Mouse (Mus musculus) embryonic facial prominence, embryonic 12.5 days (tissue): Measurements from ENCODE around the gene Atpaf1. TPM values are rescaled to one million over a fixed set of nuclear protein-coding genes. Genes with fewer than 3 reads are reported as not detected.

Experiments
- ATAC-seq: fragments of 200-750 bp; cut with Nextera tagmentation; 2 replicates; pipeline ENCODE4 v1.8.0; 2017; ENCODE audit not compliant: insufficient number of reproducible peaks, insufficient read depth, low FRiP score, low TSS enrichment
- H3K27ac ChIP-seq: fragments of 300-500 bp; sonication (generic); 2 replicates; pipeline ENCODE4 v1.5.1; 2016; ENCODE audit warnings: mild to moderate bottlenecking
- H3K27me3 ChIP-seq: fragments of 300-500 bp; sonication (generic); 2 replicates; pipeline ENCODE4 v1.6.1; 2016; ENCODE audit warnings: mild to moderate bottlenecking, moderate library complexity
- H3K36me3 ChIP-seq: fragments of 300-500 bp; sonication (generic); 2 replicates; pipeline ENCODE4 v1.6.1; 2016; ENCODE audit warnings: mild to moderate bottlenecking
- H3K4me1 ChIP-seq: fragments of 300-500 bp; sonication (generic); 2 replicates; pipeline ENCODE4 v1.6.1; 2016
- H3K4me2 ChIP-seq: fragments of 300-500 bp; sonication (generic); replicated peaks from 2 replicates; pipeline ENCODE4 v1.6.1; 2016; ENCODE audit warnings: mild to moderate bottlenecking, moderate library complexity
- H3K4me3 ChIP-seq: fragments of 300-500 bp; sonication (generic); 2 replicates; pipeline ENCODE4 v1.5.1; 2016; ENCODE audit warnings: mild to moderate bottlenecking
- H3K9ac ChIP-seq: fragments of 300-500 bp; sonication (generic); 2 replicates; pipeline ENCODE4 v1.6.1; 2016; ENCODE audit warnings: mild to moderate bottlenecking, moderate library complexity
- H3K9me3 ChIP-seq: fragments of 300-500 bp; sonication (generic); 2 replicates; pipeline ENCODE4 v1.6.1; 2016; ENCODE audit warnings: mild to moderate bottlenecking, moderate library complexity
- WGBS: fragments of 180-500 bp; shearing (Covaris S2); methylation state at CpG from one replicate; pipeline ENCODE4 v1.1.7; 2016; 5-methylcytosine and 5-hydroxymethylcytosine counted together
- polyA plus RNA-seq: library from polyadenylated mRNA; unstranded; fragments of >200 nt; fragmentation: Nextera tagmentation; extraction: Ambion mirVana; gene quantifications from 2 replicates; pipeline ENCODE4 v1.2.1, GENCODE M21; 2016

Atpaf1 gene
- polyA plus RNA-seq, 1 experiment from 2014 or later: 58.4 TPM

- Histone ChIP-seq H3K9ac (no peak overlapping the region), H3K27me3 (no peaks in the 10 kb centered on the region), H3K27ac (no peak overlapping the region), H3K36me3 (peaks cover 33% of the 10 kb centered on the region), H3K9me3 (no peaks in the 10 kb centered on the region), H3K4me1 (no peaks in the 10 kb centered on the region), H3K4me2 (no peak overlapping the region), H3K4me3 (no peak overlapping the region)
- no peak for ATAC-seq
- WGBS: 67% methylated on average over 11 of the region's 11 CpGs
These were observed 16.8 kb upstream of the Atpaf1 start for GRCm38 (mm10) chr4:115767647-115768467.

- whole genome bisulfite sequencing: 80% methylated on average over 6 of the region's 6 CpGs
- H3K4me2 ChIP-seq: no peak overlapping the region
- H3K4me3 ChIP-seq: no peak overlapping the region
- no peaks in the 10 kb centered on the region for H3K9me3 ChIP-seq
- no peaks in the 10 kb centered on the region for H3K4me1 ChIP-seq
- H3K27me3 ChIP-seq: no peaks in the 10 kb centered on the region
- ATAC-seq: no peak
- no peak overlapping the region for H3K9ac ChIP-seq
- peaks cover 40% of the 10 kb centered on the region for H3K36me3 ChIP-seq
- H3K27ac ChIP-seq: no peak overlapping the region
These were observed 9.6 kb upstream of the Atpaf1 start for GRCm38 (mm10) chr4:115775056-115775455.

DNA sequence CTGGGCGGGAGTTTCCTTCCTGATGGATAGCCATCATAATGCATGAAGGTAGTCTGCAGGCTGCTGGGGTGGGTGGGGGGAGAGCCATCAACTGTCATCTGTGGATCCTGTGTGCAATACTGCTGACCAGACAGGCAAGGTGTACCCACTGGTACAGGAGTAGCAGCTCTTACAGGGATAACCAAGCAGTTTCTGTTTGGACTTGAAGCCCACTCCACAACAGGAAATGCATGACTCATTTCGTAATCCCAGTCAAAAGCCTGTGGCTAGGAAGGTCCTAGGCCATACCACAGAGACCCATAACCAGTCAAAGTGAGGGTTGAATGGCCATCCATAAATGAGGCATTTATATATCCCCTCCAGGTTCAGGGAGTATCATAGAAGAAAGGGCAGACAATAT is 7.0 kb upstream of the Atpaf1 start:
- no peaks in the 10 kb centered on the region for H3K27me3 ChIP-seq
- no peak overlapping the region for H3K9ac ChIP-seq
- no peak overlapping the region for H3K4me3 ChIP-seq
- 95% methylated on average over 2 of the region's 2 CpGs for WGBS
- H3K4me2 ChIP-seq: no peak overlapping the region
- H3K36me3 ChIP-seq: peaks cover 28% of the 10 kb centered on the region
- no peak overlapping the region for H3K27ac ChIP-seq
- H3K4me1 ChIP-seq: no peaks in the 10 kb centered on the region
- ATAC-seq: no peak
- no peaks in the 10 kb centered on the region for H3K9me3 ChIP-seq

- Histone ChIP-seq H3K36me3 (peaks cover 17% of the 10 kb centered on the region), H3K9me3 (no peaks in the 10 kb centered on the region), H3K27me3 (no peaks in the 10 kb centered on the region), H3K4me3 (no peak overlapping the region), H3K4me1 (no peaks in the 10 kb centered on the region), H3K9ac (no peak overlapping the region), H3K4me2 (no peak overlapping the region), H3K27ac (no peak overlapping the region)
- no peak for ATAC-seq
- 52% methylated on average over 6 of the region's 6 CpGs for WGBS
These were observed 4.3 kb upstream of the Atpaf1 start for GRCm38 (mm10) chr4:115780269-115780668.

DNA sequence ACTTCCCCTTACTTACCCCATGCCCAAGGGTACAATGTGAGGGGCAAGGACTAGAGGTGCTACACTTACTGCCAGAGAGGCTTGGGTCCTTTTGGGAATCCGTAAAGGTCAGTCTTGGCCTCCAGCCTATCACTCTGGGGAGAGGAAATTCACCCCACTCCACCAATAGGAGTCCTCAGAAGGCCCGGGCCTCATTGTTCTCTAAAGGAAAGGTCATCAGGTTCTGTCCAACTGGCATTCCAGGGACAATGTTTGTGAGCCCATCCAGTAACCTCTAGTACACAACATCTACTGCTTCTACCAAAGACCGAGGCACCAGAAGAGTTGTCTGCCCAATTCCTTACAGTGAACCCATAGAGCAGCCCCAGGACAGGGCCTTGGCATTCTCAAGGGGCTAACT is 3.7 kb upstream of the Atpaf1 start, which contains the start of gene Tex38:
Tex38 (minus strand) TSS at position 101 of the 400 bp plus-strand sequence.
- Histone ChIP-seq H3K4me1 (peaks cover 6% of the 10 kb centered on the region; the same call in 1 of the 2 replicates), H3K27ac (no peak within 1 kb of the TSS), H3K4me3 (no peak within 1 kb of the TSS), H3K36me3 (peaks cover 17% of the 10 kb centered on the region), H3K9me3 (no peaks in the 10 kb centered on the region), H3K9ac (no peak within 1 kb of the TSS), H3K4me2 (no peak within 1 kb of the TSS), H3K27me3 (no peaks in the 10 kb centered on the region)
- ATAC-seq: no peak
- WGBS: 89% methylated on average over 3 of the region's 3 CpGs

GRCm38 (mm10) chr4:115782026-115782805 is 2.4 kb upstream of the Atpaf1 start:
- ATAC-seq: no peak

DNA sequence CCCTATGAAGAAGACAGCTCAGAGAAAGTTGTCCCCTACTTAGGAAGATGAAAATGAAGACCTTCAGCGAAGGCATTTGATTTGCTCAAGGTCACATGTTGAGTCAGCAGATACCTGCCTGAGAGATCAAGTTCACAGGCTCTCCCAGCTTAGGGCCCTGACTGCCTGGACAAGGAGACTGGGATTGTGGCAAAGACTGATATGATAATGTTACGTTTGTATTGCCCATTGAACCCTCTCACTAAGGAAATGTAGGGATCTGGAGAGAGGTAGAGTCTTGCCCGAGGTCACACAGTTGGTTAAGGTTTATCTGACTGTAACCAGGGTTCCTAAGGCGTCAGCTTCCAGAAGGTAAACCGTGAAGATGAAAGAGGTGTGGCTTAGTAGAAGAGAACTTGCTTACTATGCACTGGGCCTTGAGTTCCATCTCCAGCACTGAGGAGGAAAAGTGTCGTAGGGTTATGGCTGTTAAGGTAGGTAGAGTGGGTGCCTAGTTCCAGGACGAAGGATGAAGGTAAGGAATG is 961 bp downstream of the Atpaf1 start:
- peaks cover 7% of the 10 kb centered on the region; the same call in 1 of the 2 replicates for H3K4me1 ChIP-seq
- ATAC-seq: no peak; the same call in 1 of the 2 replicates
- H3K27me3 ChIP-seq: no peaks in the 10 kb centered on the region
- H3K36me3 ChIP-seq: peaks cover 15% of the 10 kb centered on the region
- H3K9me3 ChIP-seq: no peaks in the 10 kb centered on the region
- peak overlapping the region; percentile 76 for H3K4me2 ChIP-seq
- 57% methylated on average over 7 of the region's 7 CpGs for WGBS
- H3K27ac ChIP-seq: no peak overlapping the region
- H3K4me3 ChIP-seq: peak overlapping the region; percentile 71
- peak overlapping the region; percentile 77 for H3K9ac ChIP-seq

More at GRCm38 (mm10) chr4:115782026-115782805, 2.4 kb upstream of the Atpaf1 start:
- H3K4me3 ChIP-seq: no peak overlapping the region
- H3K4me1 ChIP-seq: peaks cover 7% of the 10 kb centered on the region; the same call in 1 of the 2 replicates
- no peaks in the 10 kb centered on the region for H3K27me3 ChIP-seq
- no peak overlapping the region for H3K9ac ChIP-seq
- no peak overlapping the region for H3K27ac ChIP-seq
- peaks cover 8% of the 10 kb centered on the region for H3K36me3 ChIP-seq
- WGBS: 89% methylated on average over 5 of the region's 5 CpGs
- no peaks in the 10 kb centered on the region for H3K9me3 ChIP-seq
- H3K4me2 ChIP-seq: no peak overlapping the region

- H3K4me2 ChIP-seq: no peak overlapping the region
- H3K27ac ChIP-seq: no peak overlapping the region
- ATAC-seq: no peak
- no peak overlapping the region for H3K4me3 ChIP-seq
- no peaks in the 10 kb centered on the region for H3K27me3 ChIP-seq
- H3K36me3 ChIP-seq: peaks cover 44% of the 10 kb centered on the region
- H3K9me3 ChIP-seq: no peaks in the 10 kb centered on the region
- H3K4me1 ChIP-seq: peaks cover 1% of the 10 kb centered on the region; the same call in 1 of the 2 replicates
- WGBS: 79% methylated on average over 3 of the region's 3 CpGs
- no peak overlapping the region for H3K9ac ChIP-seq
These were observed 6.3 kb downstream of the Atpaf1 start for GRCm38 (mm10) chr4:115790864-115791263.

GRCm38 (mm10) chr4:115795360-115795759 is 10.7 kb downstream of the Atpaf1 start:
- peaks cover 65% of the 10 kb centered on the region for H3K36me3 ChIP-seq

GRCm38 (mm10) chr4:115799981-115800380 is 15.4 kb downstream of the Atpaf1 start:
- Histone ChIP-seq H3K4me2 (no peak overlapping the region), H3K27ac (no peak overlapping the region), H3K36me3 (peaks cover 58% of the 10 kb centered on the region), H3K27me3 (no peaks in the 10 kb centered on the region), H3K9ac (no peak overlapping the region), H3K4me1 (no peaks in the 10 kb centered on the region), H3K4me3 (no peak overlapping the region), H3K9me3 (no peaks in the 10 kb centered on the region)
- no peak for ATAC-seq
- WGBS: 89% methylated on average over 3 of the region's 3 CpGs

More at GRCm38 (mm10) chr4:115795360-115795759, 10.7 kb downstream of the Atpaf1 start:
- H3K4me3 ChIP-seq: no peak overlapping the region
- H3K9ac ChIP-seq: no peak overlapping the region
- H3K4me2 ChIP-seq: no peak overlapping the region
- no peak overlapping the region for H3K27ac ChIP-seq
- ATAC-seq: no peak
- H3K4me1 ChIP-seq: no peaks in the 10 kb centered on the region
- H3K27me3 ChIP-seq: no peaks in the 10 kb centered on the region
- WGBS: 91% methylated on average over 3 of the region's 3 CpGs
- no peaks in the 10 kb centered on the region for H3K9me3 ChIP-seq

GRCm38 (mm10) chr4:115812326-115812725 is 27.7 kb downstream of the Atpaf1 start:
- peaks cover 20% of the 10 kb centered on the region for H3K36me3 ChIP-seq

More at GRCm38 (mm10) chr4:115812326-115812725, 27.7 kb downstream of the Atpaf1 start:
- WGBS: 90% methylated on average over 4 of the region's 4 CpGs
- Histone ChIP-seq H3K4me2 (no peak overlapping the region), H3K4me3 (no peak overlapping the region), H3K9me3 (no peaks in the 10 kb centered on the region), H3K9ac (no peak overlapping the region), H3K27me3 (no peaks in the 10 kb centered on the region), H3K4me1 (no peaks in the 10 kb centered on the region), H3K27ac (no peak overlapping the region)
- no peak for ATAC-seq
